Mouse (Mus musculus): ENCODE data around the gene Trim24. TPM values are rescaled to one million over a fixed set of nuclear protein-coding genes. Genes with fewer than 3 reads are reported as not detected.
A peak's percentile ranks its signal among the peaks of the same experiment; 100 is the strongest.

The Trim24 gene
- polyA plus RNA-seq, 1 experiment from 2014 or later, result 11.1 TPM

DNA sequence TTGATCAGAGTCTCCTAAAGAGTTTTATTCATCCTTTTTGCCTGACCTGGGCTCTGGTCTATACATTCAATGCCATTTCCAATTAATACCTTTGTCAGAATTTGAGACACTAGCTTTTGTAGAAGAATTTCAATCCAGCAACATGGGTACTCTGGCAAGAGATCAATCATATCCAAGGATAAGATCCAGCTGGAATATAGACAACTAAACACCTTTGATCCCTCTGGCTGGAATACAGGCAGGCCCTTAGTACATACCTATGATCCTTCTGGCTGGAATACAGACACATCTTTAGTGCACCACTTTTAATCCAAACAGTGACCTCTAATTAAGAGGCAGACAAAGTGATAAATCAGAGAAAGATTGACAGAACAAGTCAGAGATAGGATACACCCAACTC lies 3.1 kb downstream of the Trim24 start:
- Histone ChIP-seq H3K27me3 (no peaks in the 10 kb centered on the region), H3K27ac (no peak overlapping the region), H3K9ac (no peak overlapping the region), H3K4me3 (no peak overlapping the region), H3K4me1 (no peaks in the 10 kb centered on the region), H3K36me3 (peaks cover 31% of the 10 kb centered on the region), H3K4me2 (no peak overlapping the region), H3K9me3 (peaks cover 42% of the 10 kb centered on the region)
- ATAC-seq (ENCODE audit: borderline replicate concordance, extremely low read depth, low FRiP score, low TSS enrichment), result no peak

DNA sequence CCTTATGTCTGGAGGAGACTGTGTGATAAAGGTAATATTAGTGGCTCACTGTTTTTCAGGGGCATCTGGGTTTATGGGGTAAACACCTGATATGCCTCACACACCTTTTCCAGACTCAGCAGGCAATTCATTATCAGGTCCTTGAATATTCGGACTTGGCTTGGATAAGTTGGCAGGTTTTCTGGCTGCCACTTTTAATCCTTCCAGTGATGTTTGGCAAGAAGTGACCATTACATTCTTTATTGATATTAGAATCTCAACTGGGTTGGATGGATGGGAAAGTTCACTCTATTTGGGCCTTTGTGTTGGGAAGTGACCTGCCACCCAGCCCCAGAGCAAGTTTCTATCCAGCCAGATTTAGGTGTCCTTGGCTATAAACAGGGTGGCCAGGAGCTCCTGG lies 7.6 kb downstream of the Trim24 start:
- 80% methylated on average over 1 of the region's 1 CpGs for WGBS
- Histone ChIP-seq H3K27ac (no peak overlapping the region), H3K36me3 (peaks cover 35% of the 10 kb centered on the region), H3K4me2 (no peak overlapping the region), H3K4me1 (no peaks in the 10 kb centered on the region), H3K27me3 (no peaks in the 10 kb centered on the region), H3K9ac (no peak overlapping the region), H3K9me3 (peaks cover 31% of the 10 kb centered on the region), H3K4me3 (no peak overlapping the region)
- ATAC-seq (ENCODE audit: borderline replicate concordance, extremely low read depth, low FRiP score, low TSS enrichment), result no peak

DNA sequence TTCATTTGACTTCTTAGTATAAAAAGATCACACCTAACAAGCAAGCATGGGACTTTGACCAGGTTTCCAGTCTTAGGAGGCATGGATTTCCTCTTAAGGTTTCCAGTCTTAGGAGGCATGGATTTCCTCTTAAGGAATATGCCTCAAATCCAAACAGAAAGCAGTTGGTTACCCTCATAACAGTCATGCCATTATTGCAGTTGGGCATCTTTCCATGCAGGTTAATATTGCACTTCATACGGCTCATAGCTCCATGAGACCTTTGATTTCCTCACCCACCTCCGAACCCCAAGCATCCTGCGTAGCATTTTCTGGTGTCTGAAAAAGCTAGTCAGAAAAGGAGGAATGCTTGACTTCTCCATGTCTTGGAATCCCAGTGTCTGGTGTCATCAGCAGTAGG lies 10.0 kb downstream of the Trim24 start:
- Histone ChIP-seq H3K9ac (no peak overlapping the region), H3K4me1 (no peaks in the 10 kb centered on the region), H3K36me3 (peaks cover 29% of the 10 kb centered on the region), H3K9me3 (peaks cover 13% of the 10 kb centered on the region), H3K4me3 (no peak overlapping the region), H3K4me2 (no peak overlapping the region), H3K27me3 (no peaks in the 10 kb centered on the region), H3K27ac (no peak overlapping the region)
- 100% methylated on average over 3 of the region's 3 CpGs for WGBS
- ATAC-seq (ENCODE audit: borderline replicate concordance, extremely low read depth, low FRiP score, low TSS enrichment), result no peak

DNA sequence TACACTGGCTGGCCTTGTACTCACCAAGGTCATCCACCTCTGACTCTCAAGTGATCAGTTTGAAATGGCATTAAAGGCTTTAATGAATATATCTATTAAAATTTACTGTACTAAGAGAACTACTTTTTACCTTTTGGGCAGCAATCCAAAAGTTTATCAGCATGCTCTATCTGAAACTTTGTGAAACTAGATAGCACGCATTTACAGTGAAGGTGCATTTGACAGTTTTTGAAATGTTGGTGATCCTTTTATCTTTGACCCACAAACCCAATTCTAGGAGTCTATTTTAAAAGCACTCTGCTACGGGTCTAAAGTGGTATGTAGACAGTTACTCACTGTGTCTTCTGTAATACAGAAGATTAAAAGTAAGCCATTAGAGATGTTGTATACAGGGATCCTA lies 23.0 kb downstream of the Trim24 start:
- ATAC-seq (ENCODE audit: borderline replicate concordance, extremely low read depth, low FRiP score, low TSS enrichment), result no peak
- H3K9ac ChIP-seq, result no peak overlapping the region
- H3K4me3 ChIP-seq, result no peak overlapping the region
- H3K9me3 ChIP-seq, result no peaks in the 10 kb centered on the region
- H3K27ac ChIP-seq, result no peak overlapping the region
- H3K36me3 ChIP-seq, result no peaks in the 10 kb centered on the region
- H3K4me2 ChIP-seq, result no peak overlapping the region
- 80% methylated on average over 2 of the region's 2 CpGs for WGBS
- peaks cover 9% of the 10 kb centered on the region for H3K4me1 ChIP-seq
- no peaks in the 10 kb centered on the region for H3K27me3 ChIP-seq

DNA sequence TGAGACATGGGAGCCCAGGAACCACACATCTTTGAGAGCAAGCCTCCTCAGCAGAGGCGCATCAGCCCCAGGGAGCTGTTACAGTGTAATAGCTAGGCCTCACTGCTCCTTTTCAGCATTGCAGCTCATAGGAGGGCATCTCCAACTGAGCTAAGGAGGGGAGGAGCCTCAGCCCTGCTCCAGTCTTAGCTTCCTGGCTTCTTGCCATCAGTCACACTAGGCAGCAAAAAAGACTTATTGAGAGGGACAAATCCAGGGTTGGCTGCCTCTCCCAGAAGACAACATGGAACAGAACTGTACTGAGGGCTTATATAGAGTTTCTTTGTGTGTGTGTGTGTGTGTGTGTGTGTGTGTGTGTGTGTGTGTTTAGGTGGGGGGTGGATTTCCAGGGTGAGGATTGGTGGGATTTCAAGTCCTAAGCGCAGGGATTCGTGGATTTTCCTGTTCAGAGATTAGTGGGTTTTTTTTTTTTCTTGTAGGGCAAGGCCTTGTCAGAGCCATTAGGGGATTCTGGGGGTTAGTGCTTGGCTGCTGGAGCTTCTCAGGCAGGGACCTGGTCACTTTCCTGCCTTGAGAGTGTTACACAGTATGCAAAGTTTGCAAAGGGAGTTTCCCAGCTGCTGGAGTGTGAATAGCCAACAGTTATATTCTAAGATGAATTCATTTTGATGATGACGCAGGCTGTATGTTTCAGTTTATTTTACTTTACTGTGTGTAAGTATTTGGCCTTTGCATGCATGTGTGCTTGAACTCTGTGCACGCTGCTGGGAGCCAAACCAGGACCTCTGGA lies 25.2 kb downstream of the Trim24 start:
- 50% methylated on average over 5 of the region's 5 CpGs for WGBS
- Histone ChIP-seq H3K36me3 (no peaks in the 10 kb centered on the region), H3K27me3 (no peaks in the 10 kb centered on the region), H3K4me3 (no peak overlapping the region), H3K9me3 (no peaks in the 10 kb centered on the region), H3K9ac (no peak overlapping the region), H3K4me2 (no peak overlapping the region), H3K4me1 (peaks cover 9% of the 10 kb centered on the region), H3K27ac (peak overlapping the region; percentile 57)
- peak; percentile 92; the same call in 1 of the 2 replicates for ATAC-seq (ENCODE audit: borderline replicate concordance, extremely low read depth, low FRiP score, low TSS enrichment)

DNA sequence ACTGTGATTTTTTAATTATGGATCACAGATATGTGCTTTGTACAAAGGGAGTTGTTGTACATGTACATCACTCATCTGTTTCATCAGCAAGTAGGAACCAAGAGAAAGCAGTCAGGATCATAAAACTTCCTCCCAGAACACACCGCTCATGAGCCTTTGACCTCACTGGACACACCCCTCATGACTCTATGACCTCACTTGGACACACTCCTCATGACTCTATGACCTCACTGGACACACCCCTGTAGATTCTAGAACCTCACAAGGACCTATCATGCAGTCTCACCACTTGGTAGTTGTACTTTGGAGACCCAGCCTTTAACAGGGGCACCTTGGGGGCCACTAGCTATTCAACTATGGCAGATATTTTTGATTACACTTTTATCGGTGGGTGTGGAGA lies 29.6 kb downstream of the Trim24 start:
- H3K27me3 ChIP-seq, result no peaks in the 10 kb centered on the region
- H3K4me2 ChIP-seq, result no peak overlapping the region
- H3K9me3 ChIP-seq, result no peaks in the 10 kb centered on the region
- H3K36me3 ChIP-seq, result peaks cover 9% of the 10 kb centered on the region; the same call in 1 of the 2 replicates
- WGBS, result 89% methylated on average over 2 of the region's 2 CpGs
- peaks cover 9% of the 10 kb centered on the region for H3K4me1 ChIP-seq
- no peak overlapping the region for H3K27ac ChIP-seq
- H3K4me3 ChIP-seq, result no peak overlapping the region
- no peak for ATAC-seq (ENCODE audit: borderline replicate concordance, extremely low read depth, low FRiP score, low TSS enrichment)
- H3K9ac ChIP-seq, result no peak overlapping the region

DNA sequence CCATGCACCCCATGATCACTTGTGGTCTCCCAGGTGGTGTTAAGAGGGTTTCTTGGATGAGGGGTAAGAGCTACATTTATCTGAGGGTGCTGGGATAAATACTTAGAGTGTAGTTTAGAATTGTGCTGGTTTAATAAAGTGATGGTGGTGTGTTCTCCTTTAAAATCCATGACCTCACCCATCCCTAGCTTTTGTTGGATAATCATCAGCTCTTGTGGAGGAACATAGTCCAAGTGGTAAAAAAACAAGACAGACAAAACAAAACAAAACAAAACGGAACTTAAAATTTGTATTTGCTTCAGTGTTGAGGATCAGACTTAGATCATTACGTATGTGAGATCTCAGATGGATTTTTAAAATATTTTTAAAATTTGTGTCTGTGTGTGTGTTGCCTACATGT lies 31.2 kb downstream of the Trim24 start:
- H3K9me3 ChIP-seq, result no peaks in the 10 kb centered on the region
- no peaks in the 10 kb centered on the region for H3K4me1 ChIP-seq
- H3K27ac ChIP-seq, result no peak overlapping the region
- no peaks in the 10 kb centered on the region for H3K27me3 ChIP-seq
- H3K9ac ChIP-seq, result no peak overlapping the region
- ATAC-seq (ENCODE audit: borderline replicate concordance, extremely low read depth, low FRiP score, low TSS enrichment), result no peak
- 86% methylated on average over 2 of the region's 2 CpGs for WGBS
- H3K36me3 ChIP-seq, result peaks cover 24% of the 10 kb centered on the region; the same call in 1 of the 2 replicates
- H3K4me2 ChIP-seq, result no peak overlapping the region
- H3K4me3 ChIP-seq, result no peak overlapping the region

DNA sequence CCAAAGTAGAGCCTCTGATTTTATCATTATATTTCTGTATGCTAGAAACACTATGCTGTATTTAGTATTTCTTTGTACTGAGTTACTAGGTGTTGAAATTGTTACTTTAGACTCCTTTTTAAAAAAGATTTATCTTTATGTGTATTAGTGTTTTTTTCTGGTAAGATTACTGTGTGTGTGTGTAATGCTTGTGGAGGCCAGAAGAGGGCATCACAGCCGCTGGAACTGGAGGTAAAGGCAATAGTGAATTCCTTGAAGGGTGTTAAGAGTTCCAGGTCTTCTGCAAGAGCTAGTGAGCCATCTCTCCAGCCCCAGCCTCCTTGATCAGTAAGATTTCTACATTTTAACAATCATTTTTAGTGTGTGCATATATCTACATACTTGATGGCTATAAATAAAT lies 33.2 kb downstream of the Trim24 start:
- H3K4me1 ChIP-seq, result no peaks in the 10 kb centered on the region
- peaks cover 29% of the 10 kb centered on the region; the same call in 1 of the 2 replicates for H3K36me3 ChIP-seq
- H3K4me3 ChIP-seq, result no peak overlapping the region
- no peaks in the 10 kb centered on the region for H3K27me3 ChIP-seq
- no peak for ATAC-seq (ENCODE audit: borderline replicate concordance, extremely low read depth, low FRiP score, low TSS enrichment)
- H3K9ac ChIP-seq, result no peak overlapping the region
- 88% methylated on average over 1 of the region's 1 CpGs for WGBS
- H3K4me2 ChIP-seq, result no peak overlapping the region
- H3K27ac ChIP-seq, result no peak overlapping the region
- no peaks in the 10 kb centered on the region for H3K9me3 ChIP-seq

DNA sequence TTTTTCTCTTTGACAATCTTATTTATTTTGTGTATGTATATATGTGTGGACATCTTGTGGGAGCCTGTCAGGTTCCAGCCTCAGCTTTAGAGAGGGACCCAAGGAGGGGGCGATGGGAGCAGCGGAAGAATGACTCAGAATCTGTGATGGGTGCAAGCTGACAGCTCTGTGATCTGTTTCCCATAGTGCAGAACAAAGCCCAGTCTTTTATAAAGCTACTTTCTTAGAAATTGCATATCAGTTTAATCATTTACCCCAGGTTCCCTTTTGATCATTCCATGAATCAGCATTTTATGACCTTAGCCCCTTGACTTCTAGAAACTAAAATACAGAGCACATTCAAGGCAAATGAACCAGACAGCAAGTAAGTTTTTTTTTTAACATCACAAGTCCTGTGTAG lies 42.9 kb downstream of the Trim24 start:
- Histone ChIP-seq H3K27ac (no peak overlapping the region), H3K4me3 (no peak overlapping the region), H3K36me3 (peaks cover 32% of the 10 kb centered on the region), H3K9me3 (peaks cover 8% of the 10 kb centered on the region; the same call in 1 of the 2 replicates), H3K4me1 (no peaks in the 10 kb centered on the region), H3K9ac (no peak overlapping the region), H3K27me3 (no peaks in the 10 kb centered on the region), H3K4me2 (no peak overlapping the region)
- WGBS, result 90% methylated on average over 2 of the region's 2 CpGs
- ATAC-seq (ENCODE audit: borderline replicate concordance, extremely low read depth, low FRiP score, low TSS enrichment), result no peak

DNA sequence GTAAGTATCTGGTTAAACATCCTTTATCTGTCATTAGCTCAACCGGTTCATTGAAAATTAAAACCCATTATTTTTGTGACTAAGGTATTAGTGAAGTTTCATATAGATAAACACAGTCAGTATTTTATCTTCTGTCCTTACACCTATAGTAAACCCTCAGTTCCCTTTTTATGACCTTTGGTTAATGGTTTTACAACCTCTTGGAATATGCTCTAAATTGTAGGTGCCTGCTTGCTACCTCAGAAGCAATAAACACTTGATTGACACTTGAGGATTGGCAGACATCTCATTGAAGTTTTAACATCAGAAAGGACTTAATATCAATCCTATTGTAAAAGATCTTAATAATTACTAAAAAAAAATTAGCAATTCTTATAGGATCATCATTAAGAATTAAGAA lies 54.5 kb downstream of the Trim24 start:
- Histone ChIP-seq H3K27me3 (no peaks in the 10 kb centered on the region), H3K36me3 (peaks cover 19% of the 10 kb centered on the region), H3K4me2 (no peak overlapping the region), H3K4me3 (no peak overlapping the region), H3K27ac (no peak overlapping the region), H3K9ac (no peak overlapping the region), H3K9me3 (no peaks in the 10 kb centered on the region), H3K4me1 (no peaks in the 10 kb centered on the region)
- no peak for ATAC-seq (ENCODE audit: borderline replicate concordance, extremely low read depth, low FRiP score, low TSS enrichment)
- WGBS, result 91% methylated on average over 1 of the region's 1 CpGs

DNA sequence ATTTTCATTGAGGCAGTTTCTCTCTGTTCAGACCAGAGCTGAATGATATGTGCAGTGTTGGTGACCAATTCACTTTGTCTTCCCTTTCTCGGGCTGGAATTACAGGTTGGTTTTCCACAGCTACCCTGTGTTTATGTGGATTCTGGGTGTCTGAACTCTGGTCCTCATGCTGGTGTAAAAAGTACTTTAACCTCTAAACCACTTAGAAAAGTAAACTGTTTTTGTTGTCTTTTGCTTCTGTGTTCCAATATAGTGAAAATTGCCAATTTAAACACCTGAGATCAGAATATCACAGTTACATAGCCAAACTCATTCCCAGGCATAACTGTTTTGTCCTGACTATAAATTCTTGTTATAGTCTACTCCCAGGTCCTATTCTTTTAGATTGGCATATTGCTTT lies 56.1 kb downstream of the Trim24 start:
- H3K4me2 ChIP-seq, result no peak overlapping the region
- no peaks in the 10 kb centered on the region for H3K27me3 ChIP-seq
- H3K9ac ChIP-seq, result no peak overlapping the region
- H3K9me3 ChIP-seq, result no peaks in the 10 kb centered on the region
- no peaks in the 10 kb centered on the region for H3K4me1 ChIP-seq
- no peak overlapping the region for H3K4me3 ChIP-seq
- no peak for ATAC-seq (ENCODE audit: borderline replicate concordance, extremely low read depth, low FRiP score, low TSS enrichment)
- peaks cover 29% of the 10 kb centered on the region for H3K36me3 ChIP-seq
- WGBS, result 93% methylated on average over 1 of the region's 1 CpGs
- H3K27ac ChIP-seq, result no peak overlapping the region

DNA sequence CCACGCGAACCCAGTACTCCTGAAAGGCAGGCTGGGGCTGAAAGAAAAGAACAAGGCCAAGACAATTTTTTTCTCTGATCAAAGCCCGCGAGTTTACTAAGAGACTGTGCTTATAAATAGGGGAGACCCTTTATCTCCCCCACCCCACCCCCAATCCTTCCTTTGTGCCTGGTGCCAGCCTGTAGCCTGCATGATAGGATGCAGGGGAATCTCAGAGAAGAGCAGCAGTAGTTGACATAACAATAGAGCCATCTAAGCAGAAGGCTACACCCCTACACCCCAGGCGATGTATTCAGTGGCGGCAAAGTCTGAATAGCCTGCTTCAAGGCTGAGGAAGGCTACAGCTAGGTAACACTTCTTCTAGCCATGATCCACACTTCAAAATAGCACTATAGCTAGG lies 65.9 kb downstream of the Trim24 start:
- WGBS, result 77% methylated on average over 6 of the region's 6 CpGs
- H3K4me1 ChIP-seq, result no peaks in the 10 kb centered on the region
- H3K36me3 ChIP-seq, result peaks cover 15% of the 10 kb centered on the region

DNA sequence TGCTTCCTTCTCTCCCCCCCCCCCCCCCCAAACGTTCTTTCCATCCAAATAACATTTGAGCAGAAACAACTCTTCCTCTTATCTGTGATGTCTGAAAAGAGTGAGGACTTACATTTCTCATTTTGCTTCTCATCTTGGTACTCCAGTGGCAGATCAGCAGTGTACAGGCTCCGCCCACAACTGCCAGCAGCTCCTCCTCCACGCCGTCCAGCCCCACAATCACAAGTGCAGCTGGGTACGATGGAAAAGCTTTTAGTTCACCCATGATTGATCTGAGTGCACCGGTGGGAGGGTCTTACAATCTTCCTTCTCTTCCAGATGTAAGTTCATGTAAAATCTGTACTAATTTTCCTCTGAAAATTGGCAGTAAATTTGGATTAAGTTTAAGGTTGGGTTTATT lies 80.7 kb downstream of the Trim24 start:
- H3K4me2 ChIP-seq, result no peak overlapping the region
- WGBS, result 79% methylated on average over 6 of the region's 6 CpGs
- ATAC-seq (ENCODE audit: borderline replicate concordance, extremely low read depth, low FRiP score, low TSS enrichment), result no peak
- H3K27ac ChIP-seq, result no peak overlapping the region
- no peaks in the 10 kb centered on the region for H3K9me3 ChIP-seq
- H3K9ac ChIP-seq, result no peak overlapping the region
- H3K27me3 ChIP-seq, result no peaks in the 10 kb centered on the region
- no peak overlapping the region for H3K4me3 ChIP-seq
- H3K36me3 ChIP-seq, result peaks cover 34% of the 10 kb centered on the region
- no peaks in the 10 kb centered on the region for H3K4me1 ChIP-seq

More for the DNA sequence above, 65.9 kb downstream of the Trim24 start:
- Histone ChIP-seq H3K9ac (no peak overlapping the region), H3K27ac (no peak overlapping the region), H3K4me2 (no peak overlapping the region), H3K4me3 (no peak overlapping the region), H3K9me3 (no peaks in the 10 kb centered on the region), H3K27me3 (no peaks in the 10 kb centered on the region)
- no peak for ATAC-seq (ENCODE audit: borderline replicate concordance, extremely low read depth, low FRiP score, low TSS enrichment)

Measured in lung, embryonic 15.5 days (tissue).